Mouse (Mus musculus) mature B cell (primary cell): Measurements from ENCODE around the gene Grip1.

Experiments
- in situ Hi-C: fragments of 300-500 bp; cut with MboI; formaldehyde crosslinking; loops from 2 replicates; pipeline ENCODE4 v1.14.3; 2019

Grip1 gene

GRCm38 (mm10) chr10:119957260-119957955, 503.8 kb downstream of the Grip1 start:
- in situ Hi-C loops, result no loop called here

GRCm38 (mm10) chr10:119960915-119961314, 507.3 kb downstream of the Grip1 start:
- in situ Hi-C loops, result no loop called here

- in situ Hi-C loops, result no loop called here
These were observed 512.7 kb downstream of the Grip1 start for GRCm38 (mm10) chr10:119966321-119966720.

- in situ Hi-C loops, result no loop called here
These were observed 525.8 kb downstream of the Grip1 start for GRCm38 (mm10) chr10:119979396-119979795.

GRCm38 (mm10) chr10:119980032-119980431, 526.4 kb downstream of the Grip1 start:
- in situ Hi-C loops, result no loop called here

- in situ Hi-C loops, result no loop called here
These were observed 530.7 kb downstream of the Grip1 start for GRCm38 (mm10) chr10:119984299-119984698.

- in situ Hi-C loops, result no loop called here
These were observed 544.8 kb downstream of the Grip1 start for GRCm38 (mm10) chr10:119998475-119998874.

GRCm38 (mm10) chr10:120002149-120002548, 548.5 kb downstream of the Grip1 start:
- in situ Hi-C loops, result no loop called here

- in situ Hi-C loops, result no loop called here
These were observed 550.5 kb downstream of the Grip1 start for GRCm38 (mm10) chr10:120004096-120004495.

- in situ Hi-C loops, result no loop called here
These were observed 552.0 kb downstream of the Grip1 start for GRCm38 (mm10) chr10:120005581-120005980.

GRCm38 (mm10) chr10:120012331-120012730, 558.7 kb downstream of the Grip1 start:
- in situ Hi-C loops, result no loop called here

GRCm38 (mm10) chr10:120015117-120015516, 561.5 kb downstream of the Grip1 start:
- in situ Hi-C loops, result no loop called here

GRCm38 (mm10) chr10:120026437-120026836, 572.8 kb downstream of the Grip1 start:
- in situ Hi-C loops, result no loop called here

- in situ Hi-C loops, result no loop called here
These were observed 577.3 kb downstream of the Grip1 start for GRCm38 (mm10) chr10:120030901-120031300.

GRCm38 (mm10) chr10:120031316-120031715, 577.7 kb downstream of the Grip1 start:
- in situ Hi-C loops, result no loop called here

GRCm38 (mm10) chr10:120033866-120034265, 580.2 kb downstream of the Grip1 start:
- in situ Hi-C loops, result no loop called here

- in situ Hi-C loops, result no loop called here
These were observed 581.6 kb downstream of the Grip1 start for GRCm38 (mm10) chr10:120035211-120035733.

- in situ Hi-C loops, result no loop called here
These were observed 582.2 kb downstream of the Grip1 start for GRCm38 (mm10) chr10:120035824-120036223.

GRCm38 (mm10) chr10:120038194-120038593, 584.6 kb downstream of the Grip1 start:
- in situ Hi-C loops, result no loop called here

GRCm38 (mm10) chr10:120044237-120044636, 590.6 kb downstream of the Grip1 start:
- in situ Hi-C loops, result no loop called here

GRCm38 (mm10) chr10:120044714-120045234, 591.1 kb downstream of the Grip1 start:
- in situ Hi-C loops, result no loop called here

GRCm38 (mm10) chr10:120060579-120061237, 607.1 kb downstream of the Grip1 start:
- in situ Hi-C loops, result no loop called here
